ENCODE assay signal across 16 mouse cellular contexts in genomic region chr19:42839118-42839517, GRCm38 (mm10).
"Had no signal": no experiment of that assay in that cellular context is flagged by ENCODE, and none has a peak within 500 bp of the region (broad histone marks: within the 10 kb centered on the region; RNA-seq: fewer than 3 reads in every experiment).

No protein-coding gene starts in this region.

- H3K27ac ChIP-seq: lung, embryonic 15.5 days; macrophage; midbrain, embryonic 13.5 days; midbrain, embryonic 15.5 days; neural tube, embryonic 12.5 days; stomach, embryonic 15.5 days; stomach, postnatal 0 days had no signal

- H3K27me3 ChIP-seq: lung, embryonic 15.5 days; midbrain, embryonic 13.5 days; midbrain, embryonic 15.5 days; neural tube, embryonic 12.5 days; stomach, embryonic 15.5 days had no signal

- H3K4me3 ChIP-seq: lung, embryonic 15.5 days; midbrain, embryonic 13.5 days; midbrain, embryonic 15.5 days; neural tube, embryonic 12.5 days; stomach, embryonic 15.5 days had no signal

- ATAC-seq: liver, postnatal 0 days; lung, postnatal 0 days; midbrain, embryonic 13.5 days; midbrain, embryonic 15.5 days had no signal

- H3K4me1 ChIP-seq: midbrain, embryonic 13.5 days; midbrain, embryonic 15.5 days; neural tube, embryonic 12.5 days; stomach, embryonic 15.5 days had no signal

- H3K36me3 ChIP-seq: lung, embryonic 15.5 days; midbrain, embryonic 13.5 days; midbrain, embryonic 15.5 days; neural tube, embryonic 12.5 days; stomach, embryonic 15.5 days had no signal

- DNase-seq: liver, postnatal 0 days; lung, adult 2 months; lung, postnatal 14 days; lung, postnatal 36 days; right cerebral cortex, postnatal 14 days; thymus, adult 2 months; thymus, postnatal 25 days; thymus, postnatal 4 days had no signal
